Mouse (Mus musculus): ENCODE measurements around the gene Dner. TPM values are rescaled to one million over a fixed set of nuclear protein-coding genes. Genes with fewer than 3 reads are reported as not detected.

Dner gene
- polyA plus RNA-seq, 1 experiment from 2014 or later = 3.7 TPM

DNA sequence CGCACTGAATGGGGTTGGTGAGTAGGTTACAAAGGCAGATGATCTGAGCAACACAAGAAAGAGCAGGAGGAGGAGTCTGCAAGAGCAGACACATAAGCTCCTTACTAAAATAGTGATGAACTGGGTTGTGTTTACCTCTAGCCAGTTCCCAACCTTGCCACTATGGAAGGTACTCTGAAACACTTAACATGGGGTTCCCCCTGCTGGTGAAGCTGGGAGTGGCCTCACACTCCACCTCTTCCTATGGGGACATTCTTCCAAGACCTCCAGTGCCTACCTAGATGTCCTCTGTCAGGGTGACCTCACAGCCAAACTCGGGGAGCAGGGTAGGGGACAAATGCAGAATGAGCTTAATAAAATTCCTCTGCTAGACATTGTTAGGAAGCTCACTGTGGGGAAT is 114.2 kb downstream of the Dner start:
- WGBS = 54% methylated on average over 2 of the region's 2 CpGs
- ATAC-seq (ENCODE audit: insufficient read depth, low FRiP score, low read depth) = no peak; the same call in 1 of the 2 replicates
- H3K27me3 ChIP-seq (replicated peaks) = no peaks in the 10 kb centered on the region
- H3K36me3 ChIP-seq = no peaks in the 10 kb centered on the region
- H3K27ac ChIP-seq = no peak overlapping the region
- H3K4me2 ChIP-seq = no peak overlapping the region
- no peaks in the 10 kb centered on the region for H3K9me3 ChIP-seq
- H3K4me3 ChIP-seq (replicated peaks) = no peak overlapping the region
- no peak overlapping the region for H3K9ac ChIP-seq
- H3K4me1 ChIP-seq = no peaks in the 10 kb centered on the region

DNA sequence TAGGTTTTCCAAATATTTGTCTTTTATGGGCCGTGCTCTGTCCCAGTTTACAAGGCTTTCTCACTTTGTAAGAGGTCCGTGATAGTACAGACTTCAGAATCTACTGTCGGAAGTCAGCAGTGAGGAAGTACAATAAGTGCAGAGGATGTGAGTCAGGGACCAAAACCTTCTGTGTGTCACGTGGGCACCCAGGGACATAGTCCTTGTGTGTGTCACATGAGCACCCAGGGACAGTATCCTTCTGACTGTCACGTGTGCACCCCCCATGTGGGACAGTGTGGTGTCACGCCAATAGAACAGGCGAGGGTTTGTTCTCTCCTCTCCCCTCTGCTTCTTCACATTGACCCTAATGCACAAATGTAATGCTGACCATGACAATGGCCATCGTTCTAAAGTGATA is 134.2 kb downstream of the Dner start:
- H3K9me3 ChIP-seq = no peaks in the 10 kb centered on the region
- no peak for ATAC-seq (ENCODE audit: insufficient read depth, low FRiP score, low read depth)

DNA sequence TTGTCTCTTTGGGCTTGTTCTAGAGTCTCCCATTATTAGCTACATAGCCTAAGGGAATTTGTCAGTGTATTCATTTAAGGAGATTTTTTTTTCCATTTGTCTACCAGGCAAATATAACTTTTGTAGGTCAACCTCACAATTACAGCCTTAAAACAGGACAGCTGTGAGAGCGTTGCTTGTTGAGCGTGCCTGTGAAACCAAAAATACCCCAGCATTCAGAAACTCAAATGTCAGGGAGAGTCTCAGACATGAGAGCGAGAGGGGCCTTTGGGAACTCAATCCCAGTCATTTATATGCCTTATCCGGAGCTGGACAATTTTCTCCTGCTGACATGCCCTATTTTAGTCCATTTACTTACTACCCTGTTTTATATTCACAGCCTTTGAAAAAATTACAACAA is 134.6 kb downstream of the Dner start:
- WGBS = 77% methylated on average over 4 of the region's 4 CpGs
- H3K4me3 ChIP-seq (replicated peaks) = no peak overlapping the region
- H3K27ac ChIP-seq = no peak overlapping the region
- no peaks in the 10 kb centered on the region for H3K27me3 ChIP-seq (replicated peaks)
- H3K4me2 ChIP-seq = no peak overlapping the region
- H3K9me3 ChIP-seq = no peaks in the 10 kb centered on the region
- no peak overlapping the region for H3K9ac ChIP-seq
- H3K4me1 ChIP-seq = no peaks in the 10 kb centered on the region
- H3K36me3 ChIP-seq = no peaks in the 10 kb centered on the region
- no peak for ATAC-seq (ENCODE audit: insufficient read depth, low FRiP score, low read depth)

More for the DNA sequence above, 134.2 kb downstream of the Dner start:
- Histone ChIP-seq H3K4me3 (replicated peaks) (no peak overlapping the region), H3K4me1 (no peaks in the 10 kb centered on the region), H3K27me3 (replicated peaks) (no peaks in the 10 kb centered on the region), H3K4me2 (no peak overlapping the region), H3K9ac (no peak overlapping the region), H3K36me3 (no peaks in the 10 kb centered on the region), H3K27ac (no peak overlapping the region)
- WGBS = 71% methylated on average over 8 of the region's 8 CpGs

DNA sequence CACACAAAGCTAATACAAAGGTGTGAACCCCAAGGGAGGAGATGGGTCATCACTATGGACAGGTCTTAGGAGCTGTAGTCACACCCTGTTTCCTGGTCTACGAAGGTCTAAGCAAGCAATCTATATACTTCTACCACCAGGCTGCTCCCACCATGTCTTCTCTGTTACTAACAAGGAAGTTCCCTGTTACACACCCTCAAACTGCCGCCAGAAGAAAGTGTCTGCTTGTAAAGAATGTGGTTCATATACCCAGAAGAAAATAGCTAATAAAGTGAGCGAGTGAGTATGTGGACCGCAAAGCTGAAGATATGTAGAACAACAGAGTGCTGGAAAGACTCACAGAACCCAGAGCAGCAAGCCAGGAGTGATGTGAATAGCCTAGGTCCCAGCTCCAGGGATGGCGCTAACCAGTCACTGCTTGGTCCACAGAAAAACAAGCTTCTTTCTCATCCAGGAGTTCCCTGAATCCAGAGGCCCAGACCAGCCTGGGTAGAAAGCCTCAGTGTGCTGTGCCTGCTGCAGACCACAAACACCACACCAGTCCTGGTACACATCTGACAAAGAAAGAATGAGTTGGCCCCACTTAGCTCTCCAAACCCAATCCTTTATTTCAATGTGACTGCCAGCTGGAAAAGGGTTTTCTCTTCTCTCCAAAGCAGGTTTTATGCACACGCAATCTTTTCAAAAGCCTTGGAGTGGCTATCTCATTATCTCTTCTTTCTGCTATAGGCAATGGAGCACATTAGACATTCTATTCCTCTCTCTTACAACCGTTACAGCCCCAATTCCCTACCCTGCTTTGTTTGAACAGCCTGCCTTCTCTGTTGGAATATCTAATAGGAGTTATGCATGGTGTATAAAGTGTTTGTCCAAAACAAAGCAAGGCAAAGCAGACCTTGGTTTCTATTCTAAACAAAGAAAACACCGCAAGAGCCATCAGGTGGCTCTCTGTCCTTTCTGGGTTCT is 139.2 kb downstream of the Dner start:
- 82% methylated on average over 8 of the region's 8 CpGs for WGBS
- Histone ChIP-seq H3K36me3 (no peaks in the 10 kb centered on the region), H3K4me2 (no peak overlapping the region), H3K9ac (no peak overlapping the region), H3K4me1 (no peaks in the 10 kb centered on the region), H3K4me3 (replicated peaks) (no peak overlapping the region), H3K27me3 (replicated peaks) (no peaks in the 10 kb centered on the region), H3K27ac (no peak overlapping the region), H3K9me3 (no peaks in the 10 kb centered on the region)
- ATAC-seq (ENCODE audit: insufficient read depth, low FRiP score, low read depth) = no peak

DNA sequence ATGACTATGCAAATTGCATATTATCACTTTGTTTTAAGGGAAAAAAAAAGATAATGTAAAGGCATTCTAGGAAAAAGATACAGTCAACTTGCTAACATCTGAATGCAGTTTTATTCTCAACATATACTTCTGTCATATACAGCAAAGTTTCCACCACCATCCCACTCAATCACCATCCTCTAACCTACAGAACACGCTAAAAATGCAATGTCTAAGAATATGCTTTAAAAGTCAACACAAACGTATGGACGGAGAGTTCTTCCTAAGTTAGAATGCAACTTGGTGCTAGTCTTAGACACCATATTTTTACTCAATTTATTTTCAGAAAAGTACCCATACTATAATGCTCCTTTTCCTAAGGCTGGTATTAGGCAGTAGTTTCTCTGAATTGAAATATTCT is 144.0 kb downstream of the Dner start:
- H3K9ac ChIP-seq = no peak overlapping the region
- H3K36me3 ChIP-seq = no peaks in the 10 kb centered on the region
- H3K4me1 ChIP-seq = no peaks in the 10 kb centered on the region
- no peak overlapping the region for H3K27ac ChIP-seq
- no peak overlapping the region for H3K4me2 ChIP-seq
- WGBS = 87% methylated on average over 3 of the region's 3 CpGs
- H3K9me3 ChIP-seq = no peaks in the 10 kb centered on the region
- H3K27me3 ChIP-seq (replicated peaks) = no peaks in the 10 kb centered on the region
- no peak for ATAC-seq (ENCODE audit: insufficient read depth, low FRiP score, low read depth)
- no peak overlapping the region for H3K4me3 ChIP-seq (replicated peaks)

DNA sequence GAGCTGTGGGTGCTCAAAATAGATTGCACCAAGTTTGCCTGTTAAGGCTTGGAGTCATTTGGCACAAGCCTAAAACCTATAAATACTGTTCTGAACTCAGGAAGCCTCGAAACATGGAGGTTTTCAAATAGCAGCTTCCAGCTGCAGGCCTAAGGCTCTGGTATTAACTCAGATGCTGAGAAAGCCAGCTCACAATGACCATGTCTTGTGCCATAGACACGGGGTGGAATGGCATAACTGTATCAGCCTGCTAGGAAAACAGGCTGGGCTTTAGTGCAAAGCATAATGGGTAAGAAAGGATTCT is 146.0 kb downstream of the Dner start:
- WGBS = 54% methylated on average over 2 of the region's 2 CpGs
- Histone ChIP-seq H3K9me3 (no peaks in the 10 kb centered on the region), H3K27me3 (replicated peaks) (no peaks in the 10 kb centered on the region), H3K27ac (no peak overlapping the region), H3K4me2 (no peak overlapping the region), H3K4me1 (no peaks in the 10 kb centered on the region), H3K9ac (no peak overlapping the region), H3K4me3 (replicated peaks) (no peak overlapping the region), H3K36me3 (no peaks in the 10 kb centered on the region)
- no peak for ATAC-seq (ENCODE audit: insufficient read depth, low FRiP score, low read depth)

DNA sequence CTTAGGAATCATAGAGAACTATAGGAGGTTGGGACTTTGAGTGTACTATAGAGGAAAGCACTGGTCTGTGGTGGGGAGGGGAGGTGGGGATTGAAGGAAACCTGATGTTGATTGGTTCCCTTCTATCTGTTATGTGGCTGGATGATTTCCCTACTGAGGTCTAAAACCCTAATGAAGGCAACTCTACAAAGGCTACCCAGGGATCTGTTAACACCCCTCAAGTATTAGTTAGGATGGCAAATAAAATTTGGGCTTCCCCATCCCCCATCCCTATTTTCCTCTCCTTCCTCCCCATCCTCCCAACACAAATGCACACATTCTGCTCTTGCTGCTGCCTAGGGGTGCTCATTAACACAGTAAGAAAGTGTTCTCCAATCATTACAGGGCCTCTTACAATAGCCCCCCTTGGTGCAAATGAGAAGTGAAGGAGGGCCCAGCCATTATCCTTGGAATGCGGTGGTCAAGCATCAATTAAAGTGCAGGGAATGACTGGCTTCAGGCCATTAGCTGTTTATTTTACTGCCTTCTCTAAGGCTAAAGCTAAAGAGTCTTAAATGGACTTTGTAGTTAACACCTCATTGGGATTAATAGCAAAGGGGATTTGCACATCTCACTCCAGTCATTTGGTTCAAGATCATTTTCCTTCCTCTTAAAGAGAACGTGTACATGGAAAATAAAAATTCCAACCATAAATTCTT is 146.5 kb downstream of the Dner start:
- H3K9ac ChIP-seq = no peak overlapping the region
- H3K4me2 ChIP-seq = no peak overlapping the region
- H3K4me3 ChIP-seq (replicated peaks) = no peak overlapping the region
- H3K4me1 ChIP-seq = no peaks in the 10 kb centered on the region
- no peak for ATAC-seq (ENCODE audit: insufficient read depth, low FRiP score, low read depth)
- H3K27ac ChIP-seq = no peak overlapping the region
- 28% methylated on average over 2 of the region's 2 CpGs for WGBS
- H3K27me3 ChIP-seq (replicated peaks) = no peaks in the 10 kb centered on the region
- no peaks in the 10 kb centered on the region for H3K9me3 ChIP-seq
- no peaks in the 10 kb centered on the region for H3K36me3 ChIP-seq

DNA sequence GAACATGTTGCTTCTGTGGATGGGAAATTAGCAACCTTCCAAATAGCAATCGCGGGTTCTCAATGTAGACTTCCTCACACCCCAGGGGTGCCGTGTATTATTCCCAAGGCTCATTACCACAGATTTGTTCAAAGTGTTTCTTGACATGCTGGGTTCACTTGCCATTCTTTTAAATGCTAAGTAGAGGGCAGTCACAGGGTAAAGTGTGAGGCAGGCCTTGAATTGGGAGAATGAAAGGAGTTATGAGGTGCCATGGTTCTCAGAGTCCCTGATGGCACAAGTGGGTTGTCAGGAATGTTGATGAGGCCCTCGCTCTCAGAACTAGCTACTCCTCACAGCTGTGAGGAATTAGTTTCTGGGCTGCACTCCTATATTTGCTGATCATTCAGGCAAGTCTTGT is 160.0 kb downstream of the Dner start:
- H3K9me3 ChIP-seq = no peaks in the 10 kb centered on the region
- no peak overlapping the region for H3K27ac ChIP-seq
- H3K4me3 ChIP-seq (replicated peaks) = no peak overlapping the region
- no peaks in the 10 kb centered on the region for H3K36me3 ChIP-seq
- H3K4me1 ChIP-seq = no peaks in the 10 kb centered on the region
- H3K9ac ChIP-seq = no peak overlapping the region
- no peak overlapping the region for H3K4me2 ChIP-seq
- WGBS = 65% methylated on average over 4 of the region's 4 CpGs
- H3K27me3 ChIP-seq (replicated peaks) = no peaks in the 10 kb centered on the region
- ATAC-seq (ENCODE audit: insufficient read depth, low FRiP score, low read depth) = no peak

DNA sequence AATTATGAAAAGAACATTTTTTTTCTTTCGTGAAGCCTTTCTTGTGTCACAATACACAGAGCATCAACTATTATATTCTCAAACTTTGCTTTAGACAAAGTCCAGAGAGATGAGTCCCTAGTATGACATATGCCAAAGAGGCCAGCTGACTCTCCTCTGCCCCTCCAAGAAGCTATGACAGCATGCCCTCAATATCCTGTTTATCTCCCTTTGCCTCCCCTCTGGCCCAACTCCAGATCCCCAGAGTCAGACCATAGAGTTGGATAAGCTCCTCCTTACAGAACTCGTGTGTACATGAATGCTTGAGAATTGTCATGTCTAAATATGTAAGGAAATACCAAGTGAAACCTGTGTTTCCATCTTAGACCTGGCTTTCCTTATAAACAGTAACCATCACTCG is 170.5 kb downstream of the Dner start:
- 66% methylated on average over 3 of the region's 3 CpGs for WGBS

DNA sequence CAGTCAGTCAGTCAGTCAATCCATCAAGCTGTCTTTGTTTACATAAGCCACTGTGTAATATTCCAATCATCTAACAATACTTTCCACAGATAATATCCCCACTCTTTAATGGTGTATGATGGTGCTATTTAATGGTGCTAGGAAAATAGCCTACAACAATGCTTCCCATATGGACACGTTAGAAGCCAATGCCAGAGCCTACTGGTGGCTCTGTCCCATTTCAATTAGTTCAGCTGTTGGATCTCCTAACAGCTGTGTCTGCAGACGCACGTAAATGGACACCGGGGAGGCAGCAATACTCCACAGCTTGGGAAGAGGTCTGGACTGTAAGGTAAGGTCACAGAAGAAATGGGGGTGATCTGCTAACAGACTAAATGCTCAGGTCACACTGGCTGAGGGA is 171.6 kb downstream of the Dner start:
- ATAC-seq (ENCODE audit: insufficient read depth, low FRiP score, low read depth) = no peak
- Histone ChIP-seq H3K27ac (no peak overlapping the region), H3K4me3 (replicated peaks) (no peak overlapping the region), H3K4me1 (no peaks in the 10 kb centered on the region), H3K27me3 (replicated peaks) (no peaks in the 10 kb centered on the region), H3K4me2 (no peak overlapping the region), H3K9me3 (no peaks in the 10 kb centered on the region), H3K9ac (no peak overlapping the region), H3K36me3 (no peaks in the 10 kb centered on the region)
- 74% methylated on average over 4 of the region's 4 CpGs for WGBS

More for the DNA sequence above, 170.5 kb downstream of the Dner start:
- H3K4me1 ChIP-seq = no peaks in the 10 kb centered on the region
- H3K36me3 ChIP-seq = no peaks in the 10 kb centered on the region
- no peaks in the 10 kb centered on the region for H3K27me3 ChIP-seq (replicated peaks)
- ATAC-seq (ENCODE audit: insufficient read depth, low FRiP score, low read depth) = no peak
- H3K4me3 ChIP-seq (replicated peaks) = no peak overlapping the region
- H3K4me2 ChIP-seq = no peak overlapping the region
- no peaks in the 10 kb centered on the region for H3K9me3 ChIP-seq
- no peak overlapping the region for H3K9ac ChIP-seq
- H3K27ac ChIP-seq = no peak overlapping the region

DNA sequence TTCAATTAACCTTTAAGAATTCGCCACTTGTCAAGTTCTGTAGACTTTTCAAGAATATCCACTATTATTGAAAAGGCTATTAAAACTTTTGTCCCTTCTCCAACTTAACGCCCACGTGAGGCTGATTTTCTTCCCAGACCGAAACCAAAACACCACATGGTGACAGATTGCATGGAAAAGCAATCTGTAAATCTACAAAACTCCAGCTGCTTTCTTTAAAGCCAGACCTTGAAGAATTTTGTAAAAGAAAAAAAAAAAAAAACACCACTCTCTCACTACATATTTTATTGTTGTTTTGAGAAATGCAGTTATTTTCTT is 173.1 kb downstream of the Dner start:
- H3K9me3 ChIP-seq = no peaks in the 10 kb centered on the region
- H3K27me3 ChIP-seq (replicated peaks) = no peaks in the 10 kb centered on the region
- H3K36me3 ChIP-seq = no peaks in the 10 kb centered on the region
- no peak overlapping the region for H3K4me2 ChIP-seq
- no peaks in the 10 kb centered on the region for H3K4me1 ChIP-seq
- 50% methylated on average over 4 of the region's 4 CpGs for WGBS
- H3K27ac ChIP-seq = no peak overlapping the region
- no peak for ATAC-seq (ENCODE audit: insufficient read depth, low FRiP score, low read depth)
- no peak overlapping the region for H3K4me3 ChIP-seq (replicated peaks)
- H3K9ac ChIP-seq = no peak overlapping the region

DNA sequence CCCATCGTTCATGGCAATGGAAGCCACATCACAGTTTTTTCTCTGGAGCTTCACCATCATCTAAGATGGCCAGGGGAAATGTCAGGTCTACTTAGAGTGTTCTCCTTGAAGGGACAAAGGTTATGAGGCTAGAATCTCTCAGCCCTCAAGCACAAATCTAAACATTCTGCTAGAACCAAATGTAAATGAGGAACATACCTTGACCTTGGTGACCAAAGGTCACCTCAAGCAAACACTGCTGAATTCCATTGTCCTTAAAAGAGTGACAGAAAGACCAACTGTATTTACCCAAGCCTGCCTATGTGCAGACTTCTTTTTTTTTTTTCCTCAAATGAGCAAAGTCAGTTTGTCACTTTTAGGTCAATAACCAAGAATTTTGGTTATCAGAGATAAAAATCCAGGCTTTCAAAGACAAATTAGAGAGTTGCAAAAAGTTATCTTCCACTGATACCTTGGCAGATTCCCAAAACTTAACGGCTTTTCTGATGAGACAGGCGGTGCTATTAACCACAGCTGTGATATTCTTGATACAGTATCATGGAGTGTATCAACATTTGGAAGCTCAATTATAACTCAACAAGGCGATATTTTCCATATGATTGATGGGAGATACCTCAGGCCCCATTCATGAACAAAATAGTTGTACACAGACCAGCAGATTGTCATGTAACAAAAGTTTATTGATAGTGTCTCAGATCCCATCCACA is 173.6 kb downstream of the Dner start:
- WGBS = 45% methylated on average over 4 of the region's 4 CpGs
- ATAC-seq (ENCODE audit: insufficient read depth, low FRiP score, low read depth) = no peak
- no peaks in the 10 kb centered on the region for H3K27me3 ChIP-seq (replicated peaks)
- no peaks in the 10 kb centered on the region for H3K36me3 ChIP-seq
- H3K4me2 ChIP-seq = no peak overlapping the region
- no peak overlapping the region for H3K4me3 ChIP-seq (replicated peaks)
- H3K27ac ChIP-seq = no peak overlapping the region
- H3K9ac ChIP-seq = no peak overlapping the region
- H3K9me3 ChIP-seq = no peaks in the 10 kb centered on the region
- H3K4me1 ChIP-seq = no peaks in the 10 kb centered on the region
